Mouse (Mus musculus) G1E (cell line): ENCODE measurements around the gene Mdh1. TPM values are rescaled to one million over a fixed set of nuclear protein-coding genes. Genes with fewer than 3 reads are reported as not detected.
"Not testable (repeated sequence)": the region's sequence is repeated elsewhere in the genome, so short reads cannot be mapped to it uniquely, and the experiment has no call there.

Experiments used
- ATAC-seq: 2 replicates; pipeline ENCODE4 v1.8.0; 2016; ENCODE audit warnings: mild to moderate bottlenecking; ENCODE audit not compliant: insufficient number of reproducible peaks, poor library complexity, low FRiP score, severe bottlenecking; ENCODE audit errors: extremely low read depth
- DNase-seq: peaks from one replicate; pipeline ENCODE4 v3.0.0; 2012; ENCODE audit warnings: low spot score
- H3K27me3 ChIP-seq: 2 replicates; pipeline ENCODE4 v1.6.1; 2012; ENCODE audit warnings: mild to moderate bottlenecking, low read length, inconsistent platforms; ENCODE audit not compliant: insufficient read depth
- H3K36me3 ChIP-seq: replicated peaks from 2 replicates; pipeline ENCODE3; 2012; ENCODE audit warnings: mild to moderate bottlenecking, inconsistent platforms
- H3K4me1 ChIP-seq: 2 replicates; pipeline ENCODE4 v1.6.1; 2012; ENCODE audit warnings: low read depth, low read length, inconsistent platforms, mixed read lengths; ENCODE audit not compliant: insufficient read depth
- H3K4me3 ChIP-seq: 2 replicates; pipeline ENCODE4 v1.5.1; 2012; ENCODE audit warnings: low read depth, mild to moderate bottlenecking, inconsistent platforms, low read length, moderate library complexity, mixed read lengths
- H3K9me3 ChIP-seq: replicated peaks from 2 replicates; pipeline ENCODE4 v1.6.1; 2012; ENCODE audit warnings: inconsistent platforms
- CTCF ChIP-seq: IDR thresholded peaks from 2 replicates; pipeline ENCODE4 v1.5.1; 2012; ENCODE audit warnings: low read depth, low read length, inconsistent platforms, mixed read lengths
- GATA1 ChIP-seq: IDR thresholded peaks from 2 replicates; pipeline ENCODE4 v1.6.1; 2012; ENCODE audit warnings: borderline replicate concordance, low read length, inconsistent platforms, mixed read lengths
- GATA2 ChIP-seq: IDR thresholded peaks from 2 replicates; pipeline ENCODE4 v1.6.1; 2012; ENCODE audit warnings: low read depth, low read length, inconsistent platforms, borderline replicate concordance
- POLR2AphosphoS5 ChIP-seq: IDR thresholded peaks from 2 replicates; pipeline ENCODE4 v1.6.1; 2012; ENCODE audit warnings: low read depth, low read length, inconsistent platforms; ENCODE audit not compliant: insufficient replicate concordance
- TAL1 ChIP-seq: conservative IDR thresholded peaks from 2 replicates; pipeline ENCODE4 v1.6.1; 2012; ENCODE audit warnings: low read depth, low read length, inconsistent platforms, mixed read lengths
- polyA plus RNA-seq: library from polyadenylated mRNA; stranded (reverse); fragments of >175 nt; gene quantifications from 2 replicates; pipeline ENCODE4 v1.2.3, GENCODE M21; 2012
- total RNA-seq, 2 experiments: library from RNA; stranded (forward) in 1 of 2; stranded (reverse) in 1 of 2; fragments of 200-1000 nt in 1 of 2; fragments of >200 nt in 1 of 2; fragmentation: Nextera tagmentation in 1 of 2; gene quantifications; 2 replicates each; pipeline ENCODE4 v1.2.3; 2014 to 2017

Gene Mdh1
- total and polyA plus RNA-seq, 3 experiments = 10.3 to 130 (median 114) TPM

DNA sequence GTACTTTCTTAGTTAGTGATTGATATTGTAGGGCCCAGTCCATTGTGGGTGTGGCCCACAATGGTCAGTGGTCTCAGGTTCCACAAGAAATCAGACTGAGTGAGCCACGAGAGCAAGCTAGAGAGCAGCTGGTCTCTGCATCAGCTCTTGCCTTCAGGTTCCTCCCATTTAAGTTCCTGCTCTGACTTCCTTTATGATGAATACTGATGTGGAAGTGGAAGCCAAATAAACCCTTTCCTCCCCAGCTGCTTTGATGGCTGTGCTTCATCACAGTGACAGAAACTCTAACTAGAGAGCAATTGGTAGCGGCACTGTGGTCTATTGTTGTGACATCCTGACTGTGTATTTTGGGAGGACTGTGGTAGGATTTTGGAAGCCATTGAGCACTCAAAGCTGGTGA lies 32.1 kb downstream of the Mdh1 start:
- no peaks in the 10 kb centered on the region for H3K4me1 ChIP-seq
- no peak overlapping the region for H3K4me3 ChIP-seq
- no peaks in the 10 kb centered on the region for H3K36me3 ChIP-seq
- H3K27me3 ChIP-seq = peaks cover 4% of the 10 kb centered on the region; the same call in 1 of the 2 replicates
- ATAC-seq (no peak), DNase-seq (no peak)
- H3K9me3 ChIP-seq = no peaks in the 10 kb centered on the region
- TF ChIP-seq POLR2AphosphoS5 (no peak), CTCF (no peak), GATA2 (no peak), GATA1 (no peak), TAL1 (no peak)

GRCm38 (mm10) chr11:21530856-21531255 lies 41.3 kb downstream of the Mdh1 start:
- DNase-seq, H3K4me1 ChIP-seq, H3K36me3 ChIP-seq, ATAC-seq, H3K9me3 ChIP-seq, H3K27me3 ChIP-seq, H3K4me3 ChIP-seq: not testable (repeated sequence)

DNA sequence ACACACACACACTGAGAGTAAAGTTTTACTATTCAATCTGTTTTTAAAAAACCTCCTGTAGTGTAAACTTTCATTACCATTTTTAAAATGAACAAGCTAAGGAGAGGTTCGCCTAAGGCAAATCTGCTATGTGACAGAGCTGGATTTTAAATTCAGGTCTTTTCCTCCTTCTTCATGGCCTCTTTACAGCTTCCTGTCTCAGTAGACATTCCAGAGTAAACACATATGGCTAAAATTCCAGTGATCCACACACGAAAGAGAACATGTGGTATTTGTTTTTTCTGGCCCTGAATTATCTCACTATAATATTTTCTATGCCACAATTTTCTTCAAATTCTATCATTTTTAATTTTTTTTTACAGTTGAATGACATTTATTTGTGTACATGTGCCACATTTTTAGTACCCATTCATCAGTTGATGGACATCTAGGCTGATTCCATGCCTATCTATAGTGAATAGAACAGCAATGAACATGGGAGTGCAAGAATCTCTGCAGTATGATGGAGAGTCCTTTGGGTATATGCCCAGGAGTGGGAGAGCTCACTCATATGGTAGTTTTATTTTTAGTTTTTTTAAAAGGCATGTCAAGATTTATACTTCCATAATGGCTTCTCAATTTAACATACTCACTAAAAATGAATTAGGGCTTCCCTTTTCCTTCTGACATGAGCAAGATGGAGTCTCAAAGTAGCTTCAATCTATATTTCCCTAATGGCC lies 43.3 kb downstream of the Mdh1 start:
- H3K36me3 ChIP-seq = no peaks in the 10 kb centered on the region
- no peak for ATAC-seq
- H3K9me3 ChIP-seq = no peaks in the 10 kb centered on the region
- TF ChIP-seq GATA2 = no peak
- TF ChIP-seq TAL1 = no peak
- H3K4me1 ChIP-seq = no peaks in the 10 kb centered on the region
- H3K4me3 ChIP-seq = no peak overlapping the region
- no peak for DNase-seq
- no peaks in the 10 kb centered on the region for H3K27me3 ChIP-seq

GRCm38 (mm10) chr11:21517726-21518125 lies 54.4 kb downstream of the Mdh1 start:
- no peak for DNase-seq
- no peak for ATAC-seq

GRCm38 (mm10) chr11:21516396-21516795 lies 55.8 kb downstream of the Mdh1 start:
- H3K4me3 ChIP-seq, H3K4me1 ChIP-seq, H3K27me3 ChIP-seq, H3K36me3 ChIP-seq, DNase-seq, ATAC-seq, H3K9me3 ChIP-seq: not testable (repeated sequence)

More at GRCm38 (mm10) chr11:21517726-21518125, 54.4 kb downstream of the Mdh1 start:
- Histone ChIP-seq H3K27me3 (peaks cover 3% of the 10 kb centered on the region), H3K4me3 (no peak overlapping the region), H3K4me1 (no peaks in the 10 kb centered on the region), H3K36me3 (no peaks in the 10 kb centered on the region), H3K9me3 (no peaks in the 10 kb centered on the region)
- TF ChIP-seq POLR2AphosphoS5 (no peak), TAL1 (no peak), GATA2 (no peak)

GRCm38 (mm10) chr11:21510577-21510976 lies 61.6 kb downstream of the Mdh1 start:
- H3K27me3 ChIP-seq, H3K9me3 ChIP-seq, H3K4me3 ChIP-seq, DNase-seq, H3K4me1 ChIP-seq, ATAC-seq, H3K36me3 ChIP-seq: not testable (repeated sequence)

DNA sequence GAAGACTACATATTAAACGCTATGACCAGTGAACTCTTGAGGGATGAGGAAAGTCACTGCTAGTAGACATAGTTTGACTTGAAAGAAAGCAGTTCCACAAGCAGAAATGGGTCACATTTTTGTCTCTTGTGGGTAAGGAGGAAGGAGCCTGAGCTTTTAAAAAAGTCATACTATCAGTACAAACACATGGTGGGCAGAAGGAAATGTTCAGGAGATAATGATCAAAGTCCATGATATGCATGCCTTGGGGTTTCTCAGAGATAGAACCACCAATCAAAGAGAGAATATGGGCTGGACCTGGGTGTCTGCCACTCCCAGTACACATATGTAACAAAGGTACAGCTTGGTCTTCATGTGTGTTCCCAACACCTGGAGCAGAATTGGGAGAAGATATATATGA lies 63.5 kb downstream of the Mdh1 start:
- not testable (repeated sequence) for H3K36me3 ChIP-seq, H3K27me3 ChIP-seq, DNase-seq, H3K4me3 ChIP-seq, H3K4me1 ChIP-seq, H3K9me3 ChIP-seq
- ATAC-seq = peak; percentile 60; the same call in 1 of the 2 replicates

DNA sequence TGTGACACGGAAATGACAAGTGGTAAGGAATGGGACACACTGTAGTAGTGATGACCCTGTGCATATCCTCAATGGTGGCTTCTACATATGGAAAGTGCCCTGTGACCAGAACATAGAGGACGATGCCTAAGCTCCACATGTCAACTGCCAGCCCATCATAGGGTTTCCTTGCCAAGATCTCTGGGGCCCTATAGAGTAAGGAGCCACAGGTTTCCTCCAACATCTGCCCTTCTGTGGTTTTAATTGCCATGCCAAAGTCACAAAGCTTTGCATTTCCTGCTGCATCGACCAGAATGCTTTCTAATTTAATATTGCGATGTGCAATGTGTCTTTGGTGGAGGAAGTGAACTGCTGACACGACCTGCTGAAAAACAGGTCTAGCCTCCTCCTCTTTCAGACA lies 65.1 kb downstream of the Mdh1 start:
- not testable (repeated sequence) for H3K27me3 ChIP-seq

More for the DNA sequence above, 65.1 kb downstream of the Mdh1 start:
- H3K36me3 ChIP-seq, ATAC-seq, DNase-seq, H3K9me3 ChIP-seq, H3K4me3 ChIP-seq, H3K4me1 ChIP-seq: not testable (repeated sequence)

Other genes starting within 250 kb of the Mdh1 start
- 13.1 and 17.7 TPM in 2 replicates for gene Ugp2, start 201.2 kb downstream of the Mdh1 start, total RNA-seq (2014; fragmentation: Nextera tagmentation)
- 35.7 and 38.4 TPM in 2 replicates for gene Ugp2, start 201.2 kb downstream of the Mdh1 start, total RNA-seq (2017)
- gene Ugp2, start 201.2 kb downstream of the Mdh1 start, polyA plus RNA-seq = 2.4 and 2.5 TPM in 2 replicates
- 3.9 and 5.7 TPM in 2 replicates for gene Wdpcp, start 132 bp downstream of the Mdh1 start, total RNA-seq (2014; fragmentation: Nextera tagmentation)
- 6.3 and 6.7 TPM in 2 replicates for gene Wdpcp, start 132 bp downstream of the Mdh1 start, total RNA-seq (2017)
- gene Wdpcp, start 132 bp downstream of the Mdh1 start, polyA plus RNA-seq = 0.20 and 0.21 TPM in 2 replicates